Mouse (Mus musculus) lung, embryonic 14.5 days (tissue): ENCODE results near the gene Eloa. TPM values are rescaled to one million over a fixed set of nuclear protein-coding genes. Genes with fewer than 3 reads are reported as not detected.

Experiments
- ATAC-seq: fragments of 200-750 bp; cut with Nextera tagmentation; 2 replicates; pipeline ENCODE4 v1.8.0; 2017; ENCODE audit warnings: mild to moderate bottlenecking, moderate TSS enrichment, moderate library complexity; ENCODE audit not compliant: insufficient read depth
- DNase-seq: peaks from one replicate; pipeline ENCODE4 v3.0.0-alpha.2; 2015
- H3K27ac ChIP-seq: fragments of 300-500 bp; sonication (generic); 2 replicates; pipeline ENCODE4 v1.5.1; 2014; ENCODE audit warnings: low read depth, mild to moderate bottlenecking, moderate library complexity
- H3K27me3 ChIP-seq: fragments of 300-500 bp; sonication (generic); 2 replicates; pipeline ENCODE4 v1.6.1; 2014; ENCODE audit warnings: low read length, control low read depth; ENCODE audit not compliant: insufficient read depth
- H3K36me3 ChIP-seq: fragments of 300-500 bp; sonication (generic); 2 replicates; pipeline ENCODE4 v1.6.1; 2014; ENCODE audit warnings: control low read depth; ENCODE audit not compliant: insufficient read depth
- H3K4me1 ChIP-seq: fragments of 300-500 bp; sonication (generic); 2 replicates; pipeline ENCODE4 v1.6.1; 2014; ENCODE audit warnings: antibody characterized with exemption, control low read depth; ENCODE audit not compliant: insufficient read depth
- H3K4me2 ChIP-seq: fragments of 300-500 bp; sonication (generic); 2 replicates; pipeline ENCODE4 v1.6.1; 2014; ENCODE audit warnings: mild to moderate bottlenecking
- H3K4me3 ChIP-seq: fragments of 300-500 bp; sonication (generic); 2 replicates; pipeline ENCODE4 v1.5.1; 2014; ENCODE audit warnings: low read depth, low read length
- H3K9ac ChIP-seq: fragments of 300-500 bp; sonication (generic); 2 replicates; pipeline ENCODE4 v1.6.1; 2014
- H3K9me3 ChIP-seq: fragments of 300-500 bp; sonication (generic); 2 replicates; pipeline ENCODE4 v1.6.1; 2016; ENCODE audit warnings: low read depth, low read length, control low read depth
- CTCF ChIP-seq: IDR thresholded peaks from 2 replicates; pipeline ENCODE4 v1.5.1; 2016; ENCODE audit warnings: antibody characterized with exemption, low read depth
- WGBS: fragments of 180-500 bp; shearing (Covaris S2); extraction: QIAGEN DNeasy Blood & Tissue Kit; methylation state at CpG from one replicate; pipeline ENCODE4 v1.1.7; 2014; 5-methylcytosine and 5-hydroxymethylcytosine counted together
- polyA plus RNA-seq: library from polyadenylated mRNA; unstranded; fragments of >200 nt; fragmentation: Nextera tagmentation; extraction: Ambion mirVana; gene quantifications from 2 replicates; pipeline ENCODE4 v1.2.1, GENCODE M21; 2014

The Eloa gene
- polyA plus RNA-seq, 1 experiment from 2014 or later: 41.8 TPM

DNA sequence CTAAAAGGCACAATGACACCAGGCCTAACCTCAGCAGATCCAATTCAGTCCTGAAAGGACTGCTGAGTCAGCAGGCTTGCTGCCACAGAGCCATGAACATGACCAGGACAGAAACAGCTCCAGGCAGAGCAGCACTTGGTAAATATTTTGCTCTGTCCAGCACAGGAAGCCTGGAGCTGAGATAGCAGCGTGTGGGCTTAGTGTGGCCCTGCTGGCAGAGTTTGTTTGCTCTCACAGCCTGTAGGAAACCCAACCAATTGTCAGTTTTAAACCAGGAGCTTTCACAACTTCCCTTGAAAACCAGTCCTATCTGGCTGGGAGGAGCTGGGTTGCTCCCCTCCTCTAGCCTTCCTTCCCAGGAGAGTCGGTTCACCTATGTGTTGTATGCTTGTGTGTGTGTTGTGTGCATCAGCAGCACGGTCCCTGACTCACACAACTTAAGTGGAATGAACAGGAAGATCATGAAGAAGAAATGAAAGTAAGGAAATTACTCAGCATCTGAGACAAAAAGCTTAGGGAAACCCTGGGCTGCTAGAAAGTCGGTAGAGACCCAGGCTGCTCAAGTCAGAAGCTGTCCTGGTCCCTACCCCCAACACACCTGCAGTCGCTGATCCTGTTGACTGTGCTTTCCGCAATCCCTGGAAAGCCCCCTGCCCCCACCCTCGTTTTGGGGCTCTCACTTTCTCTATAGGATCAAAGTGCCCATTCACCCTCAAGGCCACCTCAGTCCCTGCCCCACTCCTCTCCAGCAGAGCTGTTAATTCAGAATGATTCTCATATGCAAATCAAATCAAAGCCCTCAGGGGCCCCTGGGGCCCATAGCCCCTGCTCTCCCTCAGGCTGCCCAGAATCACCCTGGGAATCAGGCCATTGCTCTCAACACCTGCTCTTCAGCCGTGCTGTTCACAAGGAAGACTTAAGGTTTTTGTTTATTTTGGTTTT, 9.7 kb upstream of the Eloa start:
- Histone ChIP-seq H3K9me3 (no peaks in the 10 kb centered on the region), H3K4me3 (no peak overlapping the region), H3K27me3 (no peaks in the 10 kb centered on the region), H3K27ac (peak overlapping the region; percentile 58; the same call in 1 of the 2 replicates), H3K4me1 (no peaks in the 10 kb centered on the region), H3K4me2 (0 out of 2 replicates have a peak overlapping the region, but pooled peaks have one; percentile 14), H3K9ac (no peak overlapping the region), H3K36me3 (no peaks in the 10 kb centered on the region)
- DNase-seq: peak; percentile 54
- ATAC-seq: no peak
- 8% methylated on average over 8 of the region's 8 CpGs for WGBS
- no peak for TF ChIP-seq CTCF

DNA sequence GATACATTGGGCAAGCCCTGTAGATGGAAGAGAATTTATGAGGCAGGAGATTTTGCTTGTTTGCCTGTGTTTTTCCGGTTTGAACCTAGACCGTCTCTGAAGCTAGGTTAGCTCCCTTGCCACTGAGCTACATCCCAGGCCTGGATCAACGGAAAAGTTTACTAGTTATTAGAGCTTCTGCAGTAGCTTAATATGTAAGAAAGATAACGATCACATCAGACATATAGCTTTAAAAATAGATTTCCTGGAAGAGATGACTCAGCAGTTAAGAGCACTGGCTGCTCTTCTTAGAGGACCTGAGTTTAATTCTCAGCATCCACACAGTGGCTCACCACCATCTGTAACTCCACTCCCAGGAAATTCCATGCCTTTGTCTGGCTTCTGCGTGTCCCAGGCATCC, 7.1 kb upstream of the Eloa start:
- H3K9ac ChIP-seq: no peak overlapping the region
- H3K36me3 ChIP-seq: no peaks in the 10 kb centered on the region
- no peak overlapping the region for H3K4me2 ChIP-seq
- H3K27me3 ChIP-seq: no peaks in the 10 kb centered on the region
- H3K4me1 ChIP-seq: no peaks in the 10 kb centered on the region
- no peak overlapping the region for H3K4me3 ChIP-seq
- no peak for TF ChIP-seq CTCF
- DNase-seq (no peak), ATAC-seq (no peak)
- 68% methylated on average over 5 of the region's 5 CpGs for WGBS
- H3K9me3 ChIP-seq: no peaks in the 10 kb centered on the region
- no peak overlapping the region for H3K27ac ChIP-seq

DNA sequence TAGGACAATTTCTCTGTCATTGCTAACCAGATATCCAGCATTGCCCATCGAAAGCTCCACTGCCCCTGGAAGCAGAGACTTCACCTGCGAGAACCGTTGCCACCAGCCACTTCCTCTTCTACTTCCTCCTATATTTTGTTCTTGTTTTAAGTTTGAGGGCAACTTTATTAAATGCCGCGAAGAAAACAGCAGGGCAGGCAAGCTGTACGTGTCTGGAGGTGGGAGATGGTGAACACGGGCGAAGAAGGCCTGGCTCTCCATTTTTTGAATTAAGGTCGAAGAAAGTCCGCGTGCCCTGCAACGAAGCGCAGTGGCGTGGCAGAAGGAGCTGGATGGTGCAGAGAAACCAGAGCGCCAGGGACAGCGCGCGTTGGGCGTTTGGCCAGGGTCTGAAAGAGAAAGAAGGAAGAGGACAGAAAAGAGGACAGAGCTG, 6.6 kb upstream of the Eloa start:
- DNase-seq: no peak
- H3K9me3 ChIP-seq: no peaks in the 10 kb centered on the region
- H3K4me1 ChIP-seq: no peaks in the 10 kb centered on the region
- WGBS: 80% methylated on average over 19 of the region's 19 CpGs
- no peak overlapping the region for H3K4me2 ChIP-seq
- no peak overlapping the region for H3K4me3 ChIP-seq
- no peaks in the 10 kb centered on the region for H3K27me3 ChIP-seq
- H3K36me3 ChIP-seq: no peaks in the 10 kb centered on the region
- no peak overlapping the region for H3K27ac ChIP-seq
- no peak for TF ChIP-seq CTCF
- no peak for ATAC-seq
- H3K9ac ChIP-seq: no peak overlapping the region

DNA sequence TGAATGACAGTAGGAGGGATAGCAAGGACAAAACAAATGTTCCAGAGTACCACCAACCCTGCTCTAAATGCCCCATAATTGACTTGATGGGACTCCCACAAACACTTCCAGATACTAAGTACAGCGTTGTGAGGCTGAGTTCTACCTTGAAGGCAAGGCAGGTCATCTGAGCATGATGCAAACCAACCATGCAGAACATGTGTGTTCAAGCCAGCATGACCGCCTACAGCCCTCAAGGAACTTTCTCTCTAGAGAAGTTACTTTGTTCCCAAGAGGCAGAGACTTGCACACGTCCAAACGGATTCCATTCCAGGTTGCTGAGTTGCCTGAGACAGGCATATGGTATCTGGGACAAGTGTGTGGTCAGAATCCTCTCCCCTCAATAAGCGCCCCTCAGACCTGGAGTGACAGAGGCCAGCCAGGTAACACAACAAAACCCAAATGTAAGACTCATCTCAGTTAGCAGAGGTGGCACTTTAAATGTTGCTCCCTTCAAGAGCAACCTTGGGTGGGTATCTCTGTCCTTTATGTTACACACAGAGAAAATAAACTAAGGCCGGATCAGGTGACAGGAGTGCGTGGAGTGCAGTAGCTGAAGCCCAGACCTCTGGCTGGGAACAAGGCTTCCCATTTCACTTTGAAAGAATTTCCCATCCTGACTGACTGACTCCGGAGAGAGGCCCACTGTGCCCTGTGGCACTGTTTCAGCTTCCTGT, 6.0 kb upstream of the Eloa start:
- DNase-seq (no peak), ATAC-seq (no peak)
- H3K36me3 ChIP-seq: no peaks in the 10 kb centered on the region
- no peak for TF ChIP-seq CTCF
- WGBS: 63% methylated on average over 8 of the region's 8 CpGs
- H3K9me3 ChIP-seq: no peaks in the 10 kb centered on the region
- H3K4me1 ChIP-seq: no peaks in the 10 kb centered on the region
- no peak overlapping the region for H3K4me3 ChIP-seq
- no peak overlapping the region for H3K27ac ChIP-seq
- no peak overlapping the region for H3K4me2 ChIP-seq
- no peaks in the 10 kb centered on the region for H3K27me3 ChIP-seq
- no peak overlapping the region for H3K9ac ChIP-seq

DNA sequence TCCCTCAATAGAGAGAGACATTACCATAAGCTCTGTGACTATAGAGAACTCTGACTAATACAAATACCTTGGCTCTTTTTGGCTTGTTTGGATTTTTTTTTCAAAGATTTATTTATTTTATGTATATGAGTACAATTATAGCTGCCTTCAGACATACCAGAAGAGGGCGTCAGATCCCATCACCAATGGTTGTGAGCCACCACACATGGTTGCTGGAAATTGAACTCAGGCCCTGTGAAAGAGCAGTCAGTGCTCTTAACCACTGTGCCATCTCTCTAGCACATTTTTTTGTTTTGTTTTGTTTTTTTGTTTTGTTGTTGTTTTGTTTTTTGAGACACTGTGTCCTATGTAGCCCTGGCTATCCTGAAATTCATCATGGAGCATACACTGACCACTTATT, 3.8 kb upstream of the Eloa start:
- 68% methylated on average over 1 of the region's 1 CpGs for WGBS

DNA sequence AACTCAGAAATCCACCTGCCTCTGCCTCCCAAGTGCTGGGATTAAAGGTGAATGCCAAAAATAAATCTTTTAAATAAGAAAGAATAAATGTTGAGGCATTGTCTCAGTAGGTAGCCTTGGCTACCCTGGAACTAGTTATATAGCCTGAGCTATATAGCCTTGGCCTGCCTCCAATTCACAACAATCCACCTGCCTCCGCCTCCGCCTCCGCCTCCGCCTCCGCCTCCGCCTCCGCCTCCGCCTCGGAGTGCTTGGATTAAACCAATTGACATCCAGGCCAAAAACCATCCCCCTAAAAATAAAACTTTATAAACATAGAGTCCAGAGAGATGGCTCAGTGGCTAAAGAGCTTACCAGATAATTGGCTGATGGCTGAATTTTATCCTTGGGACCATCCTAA, 1.4 kb upstream of the Eloa start:
- 91% methylated on average over 9 of the region's 9 CpGs for WGBS
- no peak for TF ChIP-seq CTCF

More for the DNA sequence above, 3.8 kb upstream of the Eloa start:
- no peak for ATAC-seq
- H3K36me3 ChIP-seq: no peaks in the 10 kb centered on the region
- no peak overlapping the region for H3K4me3 ChIP-seq
- H3K27me3 ChIP-seq: no peaks in the 10 kb centered on the region
- H3K27ac ChIP-seq: no peak overlapping the region
- DNase-seq: no peak
- no peaks in the 10 kb centered on the region for H3K9me3 ChIP-seq
- H3K9ac ChIP-seq: no peak overlapping the region
- H3K4me1 ChIP-seq: no peaks in the 10 kb centered on the region
- TF ChIP-seq CTCF: no peak
- H3K4me2 ChIP-seq: no peak overlapping the region

More for the DNA sequence above, 1.4 kb upstream of the Eloa start:
- H3K4me2 ChIP-seq: no peak overlapping the region
- no peak for DNase-seq
- no peak overlapping the region for H3K4me3 ChIP-seq
- no peak overlapping the region for H3K9ac ChIP-seq
- no peaks in the 10 kb centered on the region for H3K36me3 ChIP-seq
- 0 out of 2 replicates have a peak, but pooled peaks cover 2% of the 10 kb centered on the region for H3K4me1 ChIP-seq
- ATAC-seq: no peak
- no peaks in the 10 kb centered on the region for H3K27me3 ChIP-seq
- H3K9me3 ChIP-seq: no peaks in the 10 kb centered on the region
- H3K27ac ChIP-seq: no peak overlapping the region
